Mouse (Mus musculus) midbrain, embryonic 13.5 days (tissue): ENCODE measurements around the gene Armc12. TPM values are rescaled to one million over a fixed set of nuclear protein-coding genes. Genes with fewer than 3 reads are reported as not detected.
A peak's percentile ranks its signal among the peaks of the same experiment; 100 is the strongest.

Source experiments
- ATAC-seq: fragments of 200-750 bp; cut with Nextera tagmentation; 2 replicates; pipeline ENCODE4 v1.8.0; 2017; ENCODE audit warnings: mild to moderate bottlenecking, moderate TSS enrichment, moderate library complexity
- H3K27ac ChIP-seq: fragments of 300-500 bp; sonication (generic); 2 replicates; pipeline ENCODE4 v1.5.1; 2015; ENCODE audit warnings: inconsistent platforms, mild to moderate bottlenecking, moderate library complexity
- H3K27me3 ChIP-seq: fragments of 300-500 bp; sonication (generic); 2 replicates; pipeline ENCODE4 v1.6.1; 2015; ENCODE audit warnings: mild to moderate bottlenecking, inconsistent platforms
- H3K36me3 ChIP-seq: fragments of 300-500 bp; sonication (generic); 2 replicates; pipeline ENCODE4 v1.6.1; 2015; ENCODE audit warnings: mild to moderate bottlenecking, inconsistent platforms
- H3K4me1 ChIP-seq: fragments of 300-500 bp; sonication (generic); replicated peaks from 2 replicates; pipeline ENCODE4 v1.6.1; 2015; ENCODE audit warnings: inconsistent platforms
- H3K4me2 ChIP-seq: fragments of 300-500 bp; sonication (generic); replicated peaks from 2 replicates; pipeline ENCODE4 v1.6.1; 2015; ENCODE audit warnings: moderate library complexity, mild to moderate bottlenecking, inconsistent platforms
- H3K4me3 ChIP-seq: fragments of 300-500 bp; sonication (generic); replicated peaks from 2 replicates; pipeline ENCODE4 v1.5.1; 2015; ENCODE audit warnings: mild to moderate bottlenecking, inconsistent platforms
- H3K9ac ChIP-seq: fragments of 300-500 bp; sonication (generic); replicated peaks from 2 replicates; pipeline ENCODE4 v1.6.1; 2015; ENCODE audit warnings: mild to moderate bottlenecking, inconsistent platforms
- H3K9me3 ChIP-seq: fragments of 300-500 bp; sonication (generic); 2 replicates; pipeline ENCODE4 v1.6.1; 2016; ENCODE audit warnings: mild to moderate bottlenecking, inconsistent platforms
- WGBS: fragments of 180-500 bp; shearing (Covaris S2); methylation state at CpG from one replicate; pipeline ENCODE4 v1.1.7; 2015; 5-methylcytosine and 5-hydroxymethylcytosine counted together
- polyA plus RNA-seq: library from polyadenylated mRNA; unstranded; fragments of >200 nt; fragmentation: Nextera tagmentation; extraction: Ambion mirVana; gene quantifications from 2 replicates; pipeline ENCODE4 v1.2.1, GENCODE M21; 2015

Armc12 gene
- polyA plus RNA-seq, 1 experiment from 2014 or later, result not detected

- Histone ChIP-seq H3K27me3 (peaks cover 52% of the 10 kb centered on the region), H3K4me1 (peaks cover 25% of the 10 kb centered on the region), H3K9ac (peak overlapping the region; percentile 85), H3K4me2 (peak overlapping the region; percentile 93), H3K9me3 (no peaks in the 10 kb centered on the region), H3K27ac (peak overlapping the region; percentile 91), H3K4me3 (peak overlapping the region; percentile 73), H3K36me3 (no peaks in the 10 kb centered on the region)
- WGBS, result 6% methylated on average over 28 of the region's 28 CpGs
- no peak for ATAC-seq
Observed at GRCm38 (mm10) chr17:28523355-28524008, 7.1 kb upstream of the Armc12 start.

DNA sequence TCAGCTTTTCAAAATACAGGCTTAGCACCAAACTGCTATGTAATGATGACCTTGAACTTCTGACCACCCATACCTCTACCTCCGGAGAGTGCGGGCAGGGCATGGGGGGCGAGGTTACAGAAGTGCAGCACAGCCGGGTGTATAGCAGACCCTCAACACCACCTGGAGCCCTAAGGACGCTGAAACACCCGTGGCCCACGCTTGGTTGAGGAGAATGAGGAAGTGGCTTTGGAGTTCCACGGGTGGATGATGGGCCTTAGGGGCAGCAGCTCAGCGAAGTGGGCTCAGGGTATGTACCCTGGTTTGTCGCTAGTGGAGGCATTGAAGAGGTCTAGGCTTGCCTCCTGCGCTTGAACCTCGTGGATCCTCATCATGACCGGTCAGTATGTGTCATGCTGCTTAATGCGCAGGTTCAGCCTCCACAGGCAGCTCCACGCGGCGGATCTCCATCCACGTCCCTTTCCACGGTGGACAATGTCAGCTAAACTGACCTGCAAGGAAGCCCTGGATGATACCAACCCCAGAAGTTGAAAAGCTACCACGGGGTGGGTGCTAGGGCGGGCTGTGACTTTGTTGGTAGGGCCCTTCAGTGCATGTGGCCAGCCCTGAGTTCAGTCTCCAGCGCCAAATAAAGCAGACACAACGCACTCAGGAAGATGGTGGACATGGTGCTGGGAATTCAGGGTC lies 6.5 kb upstream of the Armc12 start:
- Histone ChIP-seq H3K27ac (no peak overlapping the region), H3K9me3 (no peaks in the 10 kb centered on the region), H3K4me3 (no peak overlapping the region), H3K9ac (no peak overlapping the region), H3K27me3 (peaks cover 47% of the 10 kb centered on the region), H3K4me1 (peaks cover 20% of the 10 kb centered on the region; the same call in 1 of the 2 replicates), H3K4me2 (peak overlapping the region; percentile 93; the same call in 1 of the 2 replicates), H3K36me3 (no peaks in the 10 kb centered on the region)
- WGBS, result 85% methylated on average over 23 of the region's 23 CpGs
- no peak for ATAC-seq

DNA sequence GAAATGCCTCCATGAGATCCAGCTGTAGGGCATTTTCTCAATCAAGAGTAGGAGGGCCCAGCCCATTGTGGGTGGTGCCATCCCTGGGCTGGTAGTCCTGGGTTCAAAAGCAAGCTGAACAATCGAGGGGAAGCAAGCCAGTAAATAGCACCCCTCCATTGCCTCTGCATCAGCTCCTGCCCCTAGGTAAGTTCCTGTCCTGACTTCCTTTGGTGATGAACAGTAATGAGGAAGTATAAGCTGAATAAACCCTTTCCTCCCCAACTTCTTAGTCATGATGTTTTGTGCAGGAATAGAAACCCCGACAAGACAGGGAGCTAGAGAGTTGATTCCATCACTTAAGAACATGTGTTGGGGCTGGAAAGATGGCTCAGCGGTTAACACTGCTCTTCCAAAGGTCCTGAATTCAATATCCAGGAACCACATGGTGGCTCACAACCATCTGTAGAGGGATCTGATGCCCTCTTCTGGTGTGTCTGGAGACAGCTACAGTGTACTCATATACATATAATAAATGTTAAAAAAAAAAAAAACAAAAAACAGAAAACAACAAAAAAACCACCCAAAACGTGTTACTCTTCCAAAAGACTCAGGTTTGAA lies 5.7 kb upstream of the Armc12 start:
- Histone ChIP-seq H3K27ac (no peak overlapping the region), H3K4me1 (peaks cover 20% of the 10 kb centered on the region; the same call in 1 of the 2 replicates), H3K4me3 (no peak overlapping the region), H3K4me2 (no peak overlapping the region), H3K9me3 (no peaks in the 10 kb centered on the region), H3K27me3 (peaks cover 42% of the 10 kb centered on the region), H3K36me3 (no peaks in the 10 kb centered on the region), H3K9ac (no peak overlapping the region)
- 72% methylated on average over 4 of the region's 4 CpGs for WGBS
- ATAC-seq, result no peak

GRCm38 (mm10) chr17:28527184-28528042 lies 3.2 kb upstream of the Armc12 start:
- Histone ChIP-seq H3K27ac (no peak overlapping the region), H3K4me1 (peaks cover 17% of the 10 kb centered on the region), H3K36me3 (no peaks in the 10 kb centered on the region), H3K9ac (no peak overlapping the region; the same call in 1 of the 2 replicates), H3K4me3 (no peak overlapping the region), H3K27me3 (peaks cover 42% of the 10 kb centered on the region), H3K4me2 (0 out of 2 replicates have a peak overlapping the region, but pooled peaks have one; percentile 5), H3K9me3 (no peaks in the 10 kb centered on the region)
- WGBS, result 51% methylated on average over 12 of the region's 12 CpGs
- peak; percentile 8; the same call in 1 of the 2 replicates for ATAC-seq

DNA sequence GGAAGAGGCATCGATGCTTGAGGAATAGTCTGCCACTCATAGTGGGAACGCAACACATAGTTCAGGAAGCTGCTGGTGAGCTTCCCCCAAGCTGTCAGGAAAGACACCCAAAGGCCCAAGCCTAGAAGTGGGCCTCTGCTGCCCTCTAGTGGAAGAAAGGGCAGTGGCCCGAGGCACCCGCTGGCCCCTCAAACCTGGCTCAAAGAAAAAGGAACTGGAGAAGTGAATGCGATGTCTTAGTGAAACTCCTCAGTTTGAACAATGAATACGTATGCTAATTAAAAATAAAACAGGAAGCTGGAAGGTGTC lies 2.6 kb upstream of the Armc12 start:
- H3K4me1 ChIP-seq, result peaks cover 17% of the 10 kb centered on the region
- H3K4me2 ChIP-seq, result 0 out of 2 replicates have a peak overlapping the region, but pooled peaks have one; percentile 5
- no peaks in the 10 kb centered on the region for H3K9me3 ChIP-seq
- WGBS, result 5% methylated on average over 6 of the region's 6 CpGs
- H3K9ac ChIP-seq, result no peak overlapping the region
- H3K27ac ChIP-seq, result no peak overlapping the region
- no peak overlapping the region for H3K4me3 ChIP-seq
- peak; percentile 15; the same call in 1 of the 2 replicates for ATAC-seq
- no peaks in the 10 kb centered on the region for H3K36me3 ChIP-seq
- peaks cover 42% of the 10 kb centered on the region for H3K27me3 ChIP-seq

DNA sequence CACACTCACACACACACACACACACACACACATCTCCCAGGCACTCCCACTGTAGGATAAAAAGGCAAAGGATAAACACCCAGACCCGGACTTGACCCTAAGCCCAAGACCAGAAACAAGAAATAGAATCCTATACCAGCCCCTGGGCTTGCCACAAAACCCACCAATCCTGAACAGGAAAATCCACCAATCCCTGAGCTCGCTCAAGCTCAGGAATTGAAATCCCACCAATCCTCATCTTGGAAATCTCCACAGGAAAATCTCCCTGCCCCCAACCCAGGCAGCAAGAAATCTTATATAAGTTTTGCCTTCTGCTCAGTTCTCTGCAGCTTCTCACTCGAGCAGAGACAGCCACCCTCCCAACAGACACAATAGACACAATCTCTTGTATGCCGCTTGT lies 1.5 kb upstream of the Armc12 start:
- WGBS, result 66% methylated on average over 4 of the region's 4 CpGs
- no peak for ATAC-seq
- Histone ChIP-seq H3K9ac (no peak overlapping the region), H3K4me2 (no peak overlapping the region), H3K9me3 (no peaks in the 10 kb centered on the region), H3K4me1 (peaks cover 11% of the 10 kb centered on the region), H3K4me3 (no peak overlapping the region), H3K27ac (no peak overlapping the region), H3K27me3 (peaks cover 36% of the 10 kb centered on the region), H3K36me3 (no peaks in the 10 kb centered on the region)

GRCm38 (mm10) chr17:28531946-28532345 lies 1.3 kb downstream of the Armc12 start:
- Histone ChIP-seq H3K9me3 (no peaks in the 10 kb centered on the region), H3K4me3 (no peak overlapping the region), H3K4me2 (peak overlapping the region; percentile 21; the same call in 1 of the 2 replicates), H3K9ac (no peak overlapping the region; the same call in 1 of the 2 replicates), H3K27ac (no peak overlapping the region), H3K36me3 (no peaks in the 10 kb centered on the region), H3K27me3 (peaks cover 27% of the 10 kb centered on the region), H3K4me1 (peaks cover 11% of the 10 kb centered on the region)
- 18% methylated on average over 18 of the region's 18 CpGs for WGBS
- ATAC-seq, result no peak

DNA sequence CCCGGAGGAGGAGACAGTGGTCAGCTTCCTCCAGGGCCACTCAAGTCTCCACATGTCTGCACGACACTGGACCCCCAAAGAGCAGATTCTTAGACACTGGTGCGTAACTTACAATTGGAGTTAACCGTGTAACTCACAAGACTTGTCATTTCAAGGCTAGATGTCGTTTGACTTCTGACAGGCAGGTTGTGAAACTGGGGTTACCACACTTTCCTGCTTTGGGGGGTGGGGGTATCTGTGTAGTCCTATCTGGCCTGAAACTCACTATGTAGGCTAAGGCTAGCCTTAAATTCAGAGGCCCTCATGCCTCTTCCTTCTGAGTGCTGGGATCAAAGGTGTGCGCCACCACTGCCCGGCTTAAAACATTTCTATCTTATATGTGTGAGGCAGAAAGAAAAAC lies 2.0 kb downstream of the Armc12 start:
- peaks cover 22% of the 10 kb centered on the region for H3K27me3 ChIP-seq
- ATAC-seq, result no peak
- H3K4me3 ChIP-seq, result no peak overlapping the region
- WGBS, result 85% methylated on average over 7 of the region's 7 CpGs
- H3K4me2 ChIP-seq, result no peak overlapping the region
- no peak overlapping the region for H3K9ac ChIP-seq
- no peak overlapping the region for H3K27ac ChIP-seq
- no peaks in the 10 kb centered on the region for H3K36me3 ChIP-seq
- peaks cover 7% of the 10 kb centered on the region for H3K4me1 ChIP-seq
- H3K9me3 ChIP-seq, result no peaks in the 10 kb centered on the region

GRCm38 (mm10) chr17:28533327-28533726 lies 2.7 kb downstream of the Armc12 start:
- H3K4me3 ChIP-seq, result no peak overlapping the region
- H3K27ac ChIP-seq, result no peak overlapping the region
- peaks cover 3% of the 10 kb centered on the region; the same call in 1 of the 2 replicates for H3K4me1 ChIP-seq
- no peak overlapping the region for H3K9ac ChIP-seq
- H3K9me3 ChIP-seq, result no peaks in the 10 kb centered on the region
- H3K36me3 ChIP-seq, result no peaks in the 10 kb centered on the region
- peaks cover 20% of the 10 kb centered on the region for H3K27me3 ChIP-seq
- 86% methylated on average over 13 of the region's 13 CpGs for WGBS
- no peak for ATAC-seq
- no peak overlapping the region for H3K4me2 ChIP-seq

DNA sequence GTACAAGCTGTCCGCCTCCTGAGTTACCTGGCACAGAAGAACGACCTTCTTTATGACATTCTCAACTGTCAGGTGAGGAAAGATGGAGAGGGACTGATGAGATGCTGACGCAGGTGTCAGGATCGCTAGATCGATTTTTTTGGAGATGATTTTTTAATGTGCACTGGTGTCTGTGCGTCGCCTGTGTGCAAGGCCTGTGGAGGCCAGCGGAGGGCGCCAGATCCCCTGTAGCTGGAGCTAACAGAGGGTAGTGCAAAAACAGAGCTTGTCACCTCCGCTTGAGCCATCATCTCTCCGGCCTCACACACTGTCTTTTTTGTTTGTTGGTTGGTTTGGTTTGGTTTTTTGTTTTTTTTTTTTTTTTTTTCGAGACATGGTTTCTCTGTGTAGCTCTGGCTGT lies 7.3 kb downstream of the Armc12 start:
- H3K27me3 ChIP-seq, result no peaks in the 10 kb centered on the region
- no peaks in the 10 kb centered on the region for H3K36me3 ChIP-seq
- no peaks in the 10 kb centered on the region for H3K4me1 ChIP-seq
- no peak for ATAC-seq
- H3K4me2 ChIP-seq, result no peak overlapping the region
- no peak overlapping the region for H3K9ac ChIP-seq
- WGBS, result 46% methylated on average over 12 of the region's 12 CpGs
- H3K9me3 ChIP-seq, result peaks cover 21% of the 10 kb centered on the region
- no peak overlapping the region for H3K4me3 ChIP-seq
- no peak overlapping the region for H3K27ac ChIP-seq

- Histone ChIP-seq H3K27ac (no peak overlapping the region), H3K4me2 (no peak overlapping the region), H3K4me3 (no peak overlapping the region), H3K9ac (no peak overlapping the region), H3K36me3 (no peaks in the 10 kb centered on the region), H3K9me3 (peaks cover under 1% of the 10 kb centered on the region; the same call in 1 of the 2 replicates), H3K27me3 (0 out of 2 replicates have a peak, but pooled peaks cover 4% of the 10 kb centered on the region), H3K4me1 (no peaks in the 10 kb centered on the region)
- WGBS, result 91% methylated on average over 1 of the region's 1 CpGs
- no peak for ATAC-seq
Observed at GRCm38 (mm10) chr17:28546925-28547324, 16.3 kb downstream of the Armc12 start.
